ENCODE assay signal across 20 mouse cellular contexts in genomic region chr7:111126636-111127395, GRCm38 (mm10). TPM values are rescaled to one million over a fixed set of nuclear protein-coding genes. Genes with fewer than 3 reads are reported as not detected.
DNase-seq lines count a peak whose midpoint lies in the region; ATAC-seq and TF ChIP-seq lines count a peak whose summit lies in the region.
"Had no signal": no experiment of that assay in that cellular context is flagged by ENCODE, and none has a peak within 500 bp of the region (broad histone marks: within the 10 kb centered on the region; RNA-seq: fewer than 3 reads in every experiment).

No protein-coding gene starts in this region.

- no peak overlapping the region for H3K4me3 ChIP-seq in lung, postnatal 0 days (ENCODE audit: low read depth, low read length)
- H3K4me3 ChIP-seq: embryonic facial prominence, embryonic 10.5 days; forebrain, embryonic 13.5 days; heart, adult 2 months; heart, embryonic 15.5 days; intestine, embryonic 15.5 days had no signal

- H3K9ac ChIP-seq in lung, postnatal 0 days (replicated peaks; ENCODE audit: low read depth) = no peak overlapping the region
- H3K9ac ChIP-seq: forebrain, embryonic 13.5 days; heart, embryonic 15.5 days; hindbrain, embryonic 14.5 days; intestine, embryonic 15.5 days had no signal

- ATAC-seq in lung, postnatal 0 days = no peak
- ATAC-seq: activated CD4-positive, CD25-positive, alpha-beta regulatory T cell, adult 4 months; forebrain, embryonic 13.5 days; intestine, embryonic 15.5 days; Patski had no signal

- 61% methylated on average over 3 of the region's 3 CpGs for WGBS in lung, postnatal 0 days

- TF ChIP-seq EP300 in lung, postnatal 0 days (IDR thresholded peaks at IDR 0.05) = no peak

- TF ChIP-seq POLR2A in brain, embryonic 14.5 days (IDR thresholded peaks at IDR 0.05; ENCODE audit: borderline replicate concordance, extremely low read depth, insufficient read depth, insufficient read length, poor library complexity, severe bottlenecking) = no peak

- H3K9me3 ChIP-seq in lung, postnatal 0 days (ENCODE audit: low read length) = no peaks in the 10 kb centered on the region
- H3K9me3 ChIP-seq: embryonic facial prominence, embryonic 10.5 days; forebrain, embryonic 13.5 days; heart, embryonic 15.5 days; intestine, embryonic 15.5 days had no signal

- no peaks in the 10 kb centered on the region for H3K36me3 ChIP-seq in lung, postnatal 0 days (ENCODE audit: insufficient read depth, low read length)
- H3K36me3 ChIP-seq: embryonic facial prominence, embryonic 10.5 days; heart, embryonic 15.5 days; intestine, embryonic 15.5 days had no signal

- no peaks in the 10 kb centered on the region for H3K4me1 ChIP-seq in lung, postnatal 0 days (ENCODE audit: insufficient read depth, low read depth, low read length)

- peak; percentile 40 for DNase-seq in adrenal gland, postnatal 10 days
- DNase-seq in adrenal gland, adult 8-10 months = no peak
- DNase-seq in lung, postnatal 0 days (ENCODE audit: low spot score) = peak; percentile 9
- no peak for DNase-seq in lung, postnatal 4 days
- DNase-seq in NIH3T3 (ENCODE audit: low read depth) = peak; percentile 53
- DNase-seq in brain, embryonic 14.5 days (ENCODE audit: low read depth) = peak; percentile 16
- no peak for DNase-seq in layer of hippocampus, postnatal 25 days (ENCODE audit: extremely low spot score in 1 of 2, low spot score in 1 of 2)
- DNase-seq: cerebellum, adult 2 months; cerebellum, postnatal 10 days; gastrocnemius, postnatal 36 days; heart, adult 2 months; heart, postnatal 14 days had no signal

- no peak overlapping the region for H3K27ac ChIP-seq in lung, postnatal 0 days (ENCODE audit: low read length)
- H3K27ac ChIP-seq: embryonic facial prominence, embryonic 10.5 days; forebrain, embryonic 13.5 days; heart, adult 2 months; heart, embryonic 15.5 days; hindbrain, embryonic 14.5 days; intestine, embryonic 15.5 days had no signal

- H3K4me2 ChIP-seq in lung, postnatal 0 days (replicated peaks; ENCODE audit: low read depth, low read length) = no peak overlapping the region
- H3K4me2 ChIP-seq: forebrain, embryonic 13.5 days; heart, embryonic 11.5 days; heart, embryonic 15.5 days; hindbrain, embryonic 14.5 days; intestine, embryonic 15.5 days had no signal

- TF ChIP-seq CTCF in lung, postnatal 0 days (IDR thresholded peaks at IDR 0.05) = no peak
- TF ChIP-seq CTCF in brain, embryonic 14.5 days (IDR thresholded peaks at IDR 0.05; ENCODE audit: borderline replicate concordance, extremely low read depth, insufficient read depth, insufficient read length) = no peak

- H3K27me3 ChIP-seq in lung, postnatal 0 days (replicated peaks; ENCODE audit: insufficient read depth, low read length) = no peaks in the 10 kb centered on the region
- H3K27me3 ChIP-seq: forebrain, embryonic 13.5 days; heart, embryonic 15.5 days; intestine, embryonic 15.5 days; Patski had no signal

RNA-seq across cellular contexts. Expression of gene Eif4g2, which starts 44.0 kb away (rescaled TPM):
- 100 to 1,000 TPM; 860 to 869 TPM for total RNA-seq in adrenal gland, postnatal 10 days (2021)
- total RNA-seq in adrenal gland, adult 8-10 months (2022) = 100 to 1,000 TPM; 727 to 811 (median 783) TPM
- polyA plus RNA-seq in lung, postnatal 0 days (2015; fragmentation: Nextera tagmentation; extraction: Ambion mirVana) = 325 and 363 TPM in 2 replicates
- 594 and 722 TPM in 2 replicates for polyA plus RNA-seq in brain, embryonic 14.5 days (2012; rRNA removed)
- 100 to 1,000 TPM; 649 to 659 TPM for total RNA-seq in layer of hippocampus, postnatal 25 days (2021)

Comparison
In these comparisons a context has a peak if more than half of its experiments do, and no peak if none do; other contexts are left out.
1. DNase-seq: peak in adrenal gland, postnatal 10 days (single experiment), lung, postnatal 0 days (single experiment), NIH3T3 (single experiment) and brain, embryonic 14.5 days (single experiment); none in adrenal gland, adult 8-10 months (single experiment), lung, postnatal 4 days (0 of 2) and layer of hippocampus, postnatal 25 days (0 of 2).